8 mouse cellular contexts compared by ENCODE assay signal in genomic region chr7:141950104-141951013, GRCm38 (mm10). TPM values are rescaled to one million over a fixed set of nuclear protein-coding genes. Genes with fewer than 3 reads are reported as not detected.
DNase-seq lines count a peak whose midpoint lies in the region; ATAC-seq and TF ChIP-seq lines count a peak whose summit lies in the region.

No protein-coding gene starts in this region.

- peak; percentile 7; the same call in 1 of the 2 replicates for ATAC-seq in cerebellum, adult (ENCODE audit: insufficient number of reproducible peaks, low FRiP score, low TSS enrichment)
- ATAC-seq in forebrain, embryonic 12.5 days (ENCODE audit: low FRiP score): peak; percentile 64
- ATAC-seq in intestine, postnatal 0 days: peak; percentile 29; the same call in 1 of the 2 replicates
- peak; percentile 53 for ATAC-seq in midbrain, embryonic 13.5 days

- peak overlapping the region; percentile 100 for H3K9ac ChIP-seq in forebrain, embryonic 12.5 days
- peak overlapping the region; percentile 43 for H3K9ac ChIP-seq in intestine, postnatal 0 days (ENCODE audit: low read depth, low read length)
- H3K9ac ChIP-seq in midbrain, embryonic 13.5 days (replicated peaks): peak overlapping the region; percentile 100

- DNase-seq in left cerebral cortex, postnatal 14 days (ENCODE audit: low spot score in 2 of 2): peak; percentile 57 to 66
- DNase-seq in left cerebral cortex, adult 8-10 months (ENCODE audit: low spot score in 2 of 2): no peak
- peak; percentile 54 for DNase-seq in testis, postnatal 10 days (ENCODE audit: low spot score)
- DNase-seq in gastrocnemius, postnatal 25 days: no peak

- under 1% methylated on average over 64 of the region's 84 CpGs for WGBS in forebrain, embryonic 12.5 days
- WGBS in intestine, postnatal 0 days: 2% methylated on average over 81 of the region's 84 CpGs
- under 1% methylated on average over 54 of the region's 84 CpGs for WGBS in midbrain, embryonic 13.5 days

- peaks cover 14% of the 10 kb centered on the region for H3K36me3 ChIP-seq in forebrain, embryonic 12.5 days (replicated peaks)
- no peaks in the 10 kb centered on the region for H3K36me3 ChIP-seq in intestine, postnatal 0 days (ENCODE audit: control insufficient read depth, insufficient read depth)
- H3K36me3 ChIP-seq in midbrain, embryonic 13.5 days: peaks cover 11% of the 10 kb centered on the region

- intact Hi-C loops in left cerebral cortex, postnatal 14 days (cut with DNase I): no loop called here

- peaks cover 68% of the 10 kb centered on the region for H3K4me1 ChIP-seq in forebrain, embryonic 12.5 days
- no peaks in the 10 kb centered on the region; the same call in 1 of the 2 replicates for H3K4me1 ChIP-seq in intestine, postnatal 0 days (replicated peaks; ENCODE audit: control insufficient read depth, insufficient read depth, low read length)
- H3K4me1 ChIP-seq in midbrain, embryonic 13.5 days (replicated peaks): peaks cover 80% of the 10 kb centered on the region

- peaks cover 16% of the 10 kb centered on the region for H3K27me3 ChIP-seq in forebrain, embryonic 12.5 days
- H3K27me3 ChIP-seq in intestine, postnatal 0 days (replicated peaks; ENCODE audit: control insufficient read depth, insufficient read depth, low read length): peaks cover 56% of the 10 kb centered on the region
- no peaks in the 10 kb centered on the region for H3K27me3 ChIP-seq in midbrain, embryonic 13.5 days

- no peaks in the 10 kb centered on the region for H3K9me3 ChIP-seq in forebrain, embryonic 12.5 days
- no peaks in the 10 kb centered on the region for H3K9me3 ChIP-seq in intestine, postnatal 0 days (ENCODE audit: control insufficient read depth)
- H3K9me3 ChIP-seq in midbrain, embryonic 13.5 days: no peaks in the 10 kb centered on the region

- peak overlapping the region; percentile 98 for H3K27ac ChIP-seq in forebrain, embryonic 12.5 days
- H3K27ac ChIP-seq in intestine, postnatal 0 days (ENCODE audit: low read depth, low read length): no peak overlapping the region
- peak overlapping the region; percentile 99 for H3K27ac ChIP-seq in midbrain, embryonic 13.5 days

- H3K4me2 ChIP-seq in forebrain, embryonic 12.5 days: peak overlapping the region; percentile 89
- peak overlapping the region; percentile 81 for H3K4me2 ChIP-seq in intestine, postnatal 0 days (replicated peaks; ENCODE audit: low read depth)
- H3K4me2 ChIP-seq in midbrain, embryonic 13.5 days (replicated peaks): peak overlapping the region; percentile 96

- H3K4me3 ChIP-seq in forebrain, embryonic 12.5 days (replicated peaks): peak overlapping the region; percentile 97
- H3K4me3 ChIP-seq in intestine, postnatal 0 days (ENCODE audit: low read depth, low read length): peak overlapping the region; percentile 45
- H3K4me3 ChIP-seq in midbrain, embryonic 13.5 days (replicated peaks): peak overlapping the region; percentile 95

- TF ChIP-seq CTCF in intestine, postnatal 0 days (IDR thresholded peaks at IDR 0.05; ENCODE audit: low read depth): peak; percentile 41

RNA-seq across cellular contexts. Expression of gene Brsk2, which starts 0.8 kb away (rescaled TPM):
- 100 to 1,000 TPM; 200 to 202 TPM for total RNA-seq in left cerebral cortex, postnatal 14 days (2021)
- 100 to 1,000 TPM; 190 to 209 (median 202) TPM for total RNA-seq in left cerebral cortex, adult 8-10 months (2022)
- polyA plus RNA-seq in forebrain, embryonic 12.5 days (2016; fragmentation: Nextera tagmentation; extraction: Ambion mirVana): 19.8 and 20.2 TPM in 2 replicates
- polyA plus RNA-seq in intestine, postnatal 0 days (2015; fragmentation: Nextera tagmentation; extraction: Ambion mirVana): 0.55 and 0.69 TPM in 2 replicates
- 27.5 and 29.4 TPM in 2 replicates for polyA plus RNA-seq in midbrain, embryonic 13.5 days (2015; fragmentation: Nextera tagmentation; extraction: Ambion mirVana)
- total RNA-seq in gastrocnemius, postnatal 25 days (2021): under 1 TPM; 0.11 to 0.26 TPM

RNA-seq across cellular contexts. Expression of gene Tollip, which starts 32.1 kb away (rescaled TPM):
- total RNA-seq in left cerebral cortex, postnatal 14 days (2021): 100 to 1,000 TPM; 142 to 160 TPM
- total RNA-seq in left cerebral cortex, adult 8-10 months (2022): 100 to 1,000 TPM; 107 to 115 (median 111) TPM
- 69.2 and 76.2 TPM in 2 replicates for polyA plus RNA-seq in forebrain, embryonic 12.5 days (2016; fragmentation: Nextera tagmentation; extraction: Ambion mirVana)
- 48.6 and 49.1 TPM in 2 replicates for polyA plus RNA-seq in intestine, postnatal 0 days (2015; fragmentation: Nextera tagmentation; extraction: Ambion mirVana)
- polyA plus RNA-seq in midbrain, embryonic 13.5 days (2015; fragmentation: Nextera tagmentation; extraction: Ambion mirVana): 69.0 and 71.2 TPM in 2 replicates
- total RNA-seq in gastrocnemius, postnatal 25 days (2021): 10 to 100 TPM; 26.3 to 28.5 TPM

Comparison
In these comparisons a context has a peak if more than half of its experiments do, and no peak if none do; other contexts are left out.
1. DNase-seq: peak in left cerebral cortex, postnatal 14 days (2 of 2) and testis, postnatal 10 days (single experiment); none in left cerebral cortex, adult 8-10 months (0 of 2) and gastrocnemius, postnatal 25 days (single experiment).
2. ATAC-seq: peak in every context shown above with its lines; median percentile 64 in forebrain, embryonic 12.5 days; 53 in midbrain, embryonic 13.5 days; 29 in intestine, postnatal 0 days; 7 in cerebellum, adult.
3. H3K4me3 ChIP-seq: peak in every context shown above with its lines; median percentile 97 in forebrain, embryonic 12.5 days; 95 in midbrain, embryonic 13.5 days; 45 in intestine, postnatal 0 days.
4. H3K9ac ChIP-seq: peak in every context shown above with its lines; median percentile 100 in forebrain, embryonic 12.5 days; 100 in midbrain, embryonic 13.5 days; 43 in intestine, postnatal 0 days.
5. RNA of gene Brsk2, which starts 0.8 kb away (total RNA-seq): 190 to 209 TPM in left cerebral cortex, adult 8-10 months and 200 to 202 TPM in left cerebral cortex, postnatal 14 days; 0.11 to 0.26 TPM in gastrocnemius, postnatal 25 days; every median in the first group is over 100 times any median in the second.
6. Peak in every context shown above with its lines, with median percentiles within 50 percentile points of each other: H3K4me2 ChIP-seq.